Comparison of ENCODE assay signal across 29 mouse cellular contexts in genomic region chr2:167624368-167625075, GRCm38 (mm10). TPM values are rescaled to one million over a fixed set of nuclear protein-coding genes. Genes with fewer than 3 reads are reported as not detected.
DNase-seq lines count a peak whose midpoint lies in the region; ATAC-seq and TF ChIP-seq lines count a peak whose summit lies in the region.
"Had no signal": no experiment of that assay in that cellular context is flagged by ENCODE, and none has a peak within 500 bp of the region (broad histone marks: within the 10 kb centered on the region; RNA-seq: fewer than 3 reads in every experiment).

No protein-coding gene starts in this region.

- H3K9me3 ChIP-seq in midbrain, embryonic 16.5 days (replicated peaks; ENCODE audit: control insufficient read depth, low read length, poor library complexity, severe bottlenecking) = no peaks in the 10 kb centered on the region
- H3K9me3 ChIP-seq in midbrain, embryonic 10.5 days (replicated peaks) = no peaks in the 10 kb centered on the region
- no peaks in the 10 kb centered on the region for H3K9me3 ChIP-seq in MEL (replicated peaks; ENCODE audit: insufficient read depth, low read length)
- H3K9me3 ChIP-seq: embryonic facial prominence, embryonic 12.5 days; hindbrain, embryonic 15.5 days; intestine, embryonic 15.5 days; midbrain, embryonic 15.5 days; stomach, embryonic 15.5 days had no signal

- 0 out of 2 replicates have a peak, but pooled peaks have one; percentile 34 for ATAC-seq in midbrain, embryonic 16.5 days
- no peak for ATAC-seq in granulocyte monocyte progenitor cell, adult 5-6 weeks (replicated peaks; ENCODE audit: poor library complexity, severe bottlenecking)
- ATAC-seq: CD4-positive, CD25-positive, alpha-beta regulatory T cell, adult 4 months; intestine, embryonic 15.5 days; midbrain, embryonic 15.5 days had no signal

- no peak for TF ChIP-seq RAD21 in MEL (IDR thresholded peaks at IDR 0.05; ENCODE audit: low read depth, low read length)

- no peak overlapping the region for H3K9ac ChIP-seq in midbrain, embryonic 16.5 days (ENCODE audit: low read depth, low read length)
- no peak overlapping the region for H3K9ac ChIP-seq in MEL (ENCODE audit: control insufficient read depth, low read depth, low read length, poor library complexity, severe bottlenecking)
- H3K9ac ChIP-seq: embryonic facial prominence, embryonic 12.5 days; hindbrain, embryonic 15.5 days; intestine, embryonic 15.5 days; midbrain, embryonic 15.5 days; stomach, embryonic 15.5 days had no signal

- WGBS in midbrain, embryonic 16.5 days = 82% methylated on average over 6 of the region's 6 CpGs
- WGBS in midbrain, embryonic 10.5 days = 92% methylated on average over 5 of the region's 6 CpGs

- intact Hi-C loops in gastrocnemius, adult 2 months (cut with DNase I) = no loop called here

- DNase-seq in gastrocnemius, adult 2 months = no peak
- DNase-seq in gastrocnemius, adult 8-10 months (ENCODE audit: low spot score in 2 of 2) = no peak
- no peak for DNase-seq in layer of hippocampus, adult 2 months (ENCODE audit: low spot score in 2 of 2)
- no peak for DNase-seq in layer of hippocampus, adult 11-12 months (ENCODE audit: low spot score)
- DNase-seq in midbrain, embryonic 10.5 days (ENCODE audit: low spot score) = no peak
- no peak for DNase-seq in MEL (ENCODE audit: low read depth, low spot score)
- DNase-seq: adrenal gland, adult 8-10 months; cerebellum, adult 11 months; cerebellum, adult 9-11 months; embryo, embryonic 11 days; heart, postnatal 4 days; kidney, adult 2 months; kidney, postnatal 36 days; layer of hippocampus, postnatal 36 days; left cerebral cortex, postnatal 4 days; lung, adult 18-20 months; lung, postnatal 14 days; right cerebral cortex, adult 18-20 months had no signal

- TF ChIP-seq POLR2A in MEL (IDR thresholded peaks at IDR 0.05; ENCODE audit: control insufficient read depth in 1 of 2, insufficient read depth in 1 of 2, low read depth in 1 of 2, low read length in 2 of 2, poor library complexity in 1 of 2) = no peak

- peaks cover 13% of the 10 kb centered on the region for H3K4me1 ChIP-seq in midbrain, embryonic 16.5 days (ENCODE audit: control insufficient read depth, insufficient read depth, low read length)
- H3K4me1 ChIP-seq in midbrain, embryonic 10.5 days = peaks cover 50% of the 10 kb centered on the region
- H3K4me1 ChIP-seq in MEL (ENCODE audit: control insufficient read depth in 1 of 2, insufficient read depth in 2 of 2, low read length in 2 of 2) = peaks cover 11 to 26% of the 10 kb centered on the region in 2 experiments

- no peak overlapping the region for H3K4me2 ChIP-seq in midbrain, embryonic 16.5 days (ENCODE audit: low read length)
- H3K4me2 ChIP-seq: embryonic facial prominence, embryonic 12.5 days; hindbrain, embryonic 15.5 days; intestine, embryonic 15.5 days; midbrain, embryonic 15.5 days; stomach, embryonic 15.5 days had no signal

- H3K27me3 ChIP-seq in midbrain, embryonic 16.5 days (ENCODE audit: control insufficient read depth, insufficient read depth, low read depth, low read length) = no peaks in the 10 kb centered on the region
- no peaks in the 10 kb centered on the region for H3K27me3 ChIP-seq in midbrain, embryonic 10.5 days (ENCODE audit: low read depth, poor library complexity, severe bottlenecking)
- H3K27me3 ChIP-seq in MEL (ENCODE audit: control insufficient read depth in 1 of 2, insufficient read depth in 2 of 2, low read length in 2 of 2) = no peaks in the 10 kb centered on the region
- H3K27me3 ChIP-seq: embryonic facial prominence, embryonic 12.5 days; hindbrain, embryonic 15.5 days; intestine, embryonic 15.5 days; midbrain, embryonic 15.5 days; stomach, embryonic 15.5 days had no signal

- peak overlapping the region; percentile 86 for H3K27ac ChIP-seq in gastrocnemius, adult 2 months
- H3K27ac ChIP-seq in layer of hippocampus, adult 2 months = peak overlapping the region; percentile 59; the same call in 1 of the 2 replicates
- no peak overlapping the region for H3K27ac ChIP-seq in midbrain, embryonic 16.5 days (ENCODE audit: low read length)
- no peak overlapping the region for H3K27ac ChIP-seq in midbrain, embryonic 10.5 days (replicated peaks)
- no peak overlapping the region for H3K27ac ChIP-seq in MEL (ENCODE audit: control insufficient read depth, low read depth, low read length)
- H3K27ac ChIP-seq: embryonic facial prominence, embryonic 12.5 days; hindbrain, embryonic 15.5 days; intestine, embryonic 15.5 days; midbrain, embryonic 15.5 days; stomach, embryonic 15.5 days had no signal

- TF ChIP-seq CTCF in gastrocnemius, adult 2 months (IDR thresholded peaks at IDR 0.05) = no peak
- TF ChIP-seq CTCF in layer of hippocampus, adult 2 months (conservative IDR thresholded peaks at IDR 0.05) = no peak
- no peak for TF ChIP-seq CTCF in MEL (IDR thresholded peaks at IDR 0.05 in 2 of 3, conservative IDR thresholded peaks at IDR 0.05 in 1 of 3; ENCODE audit: control insufficient read depth in 1 of 3, insufficient read depth in 1 of 3, low read depth in 2 of 3, low read length in 3 of 3, poor library complexity in 1 of 3, severe bottlenecking in 1 of 3)

- no peak overlapping the region for H3K4me3 ChIP-seq in gastrocnemius, adult 2 months
- H3K4me3 ChIP-seq in layer of hippocampus, adult 2 months = no peak overlapping the region
- H3K4me3 ChIP-seq in midbrain, embryonic 16.5 days (ENCODE audit: low read depth, low read length) = no peak overlapping the region
- H3K4me3 ChIP-seq in midbrain, embryonic 10.5 days = no peak overlapping the region
- no peak overlapping the region for H3K4me3 ChIP-seq in MEL (ENCODE audit: control insufficient read depth in 1 of 2, insufficient read depth in 1 of 2, low read depth in 2 of 2, low read length in 2 of 2)
- H3K4me3 ChIP-seq: embryonic facial prominence, embryonic 12.5 days; hindbrain, embryonic 15.5 days; intestine, embryonic 15.5 days; midbrain, embryonic 15.5 days; stomach, embryonic 15.5 days had no signal

- no peaks in the 10 kb centered on the region for H3K36me3 ChIP-seq in midbrain, embryonic 16.5 days (ENCODE audit: control insufficient read depth, insufficient read depth, low read length)
- peaks cover 56% of the 10 kb centered on the region for H3K36me3 ChIP-seq in midbrain, embryonic 10.5 days
- peaks cover 10 to 24% of the 10 kb centered on the region in 2 experiments for H3K36me3 ChIP-seq in MEL (ENCODE audit: control insufficient read depth in 1 of 2, insufficient read depth in 2 of 2, low read length in 2 of 2)
- H3K36me3 ChIP-seq: hindbrain, embryonic 15.5 days; midbrain, embryonic 15.5 days had no signal

- no peak for TF ChIP-seq EP300 in MEL (IDR thresholded peaks at IDR 0.05; ENCODE audit: low read depth in 1 of 2, low read length in 2 of 2)

- peaks cover 80% of the 10 kb centered on the region for H3K79me2 ChIP-seq in MEL (ENCODE audit: control insufficient read depth, insufficient read depth, low read length, poor library complexity)

TF ChIP-seq in MEL, 35 proteins besides CTCF, POLR2A, EP300 and RAD21:
- TF ChIP-seq ZNF384 (IDR thresholded peaks at IDR 0.05; ENCODE audit: low read depth, low read length) = peak; percentile 60
- no peak for TF ChIP-seq MEF2A (IDR thresholded peaks at IDR 0.05; ENCODE audit: extremely low read depth, insufficient replicate concordance, low read depth, low read length, poor library complexity, severe bottlenecking)
- TF ChIP-seq POLR2AphosphoS2 (IDR thresholded peaks at IDR 0.05; ENCODE audit: low read length) = no peak

RNA-seq across cellular contexts. Expression of gene Ube2v1, which starts 7.4 kb away (rescaled TPM):
- 100 to 1,000 TPM; 170 to 181 TPM for total RNA-seq in gastrocnemius, adult 2 months (2021)
- total RNA-seq in gastrocnemius, adult 8-10 months (2022) = 100 to 1,000 TPM; 163 to 176 (median 172) TPM
- total RNA-seq in layer of hippocampus, adult 2 months (2021) = 100 to 1,000 TPM; 216 to 232 TPM
- 321 and 344 TPM in 2 replicates for polyA plus RNA-seq in midbrain, embryonic 16.5 days (2015; fragmentation: Nextera tagmentation; extraction: Ambion mirVana)
- 410 and 413 TPM in 2 replicates for polyA plus RNA-seq in midbrain, embryonic 10.5 days (2016; fragmentation: Nextera tagmentation; extraction: Ambion mirVana)
- 156 and 164 TPM in 2 replicates for total RNA-seq in MEL (2012; rRNA removed)
- polyA plus RNA-seq in MEL (2012; ENCODE audit: insufficient read depth in 1 of 2, insufficient read length in 2 of 2, low read depth in 1 of 2, low replicate concordance in 2 of 2, missing spikeins in 1 of 2) = 100 to 1,000 TPM in 1 of 2 experiments, not detected in 1; 343 TPM
- total RNA-seq in granulocyte monocyte progenitor cell, adult 5-6 weeks (2014; fragmentation: Nextera tagmentation) = 112 and 155 TPM in 2 replicates
- total RNA-seq in granulocyte monocyte progenitor cell, adult 5-6 weeks (2017) = 49.7 and 50.5 TPM in 2 replicates

RNA-seq across cellular contexts. Expression of gene Gm20431, which starts 36.8 kb away (rescaled TPM):
- 10 to 100 TPM in 1 of 2 experiments, 1 to 10 TPM in 1; 3.7 to 11.5 TPM for total RNA-seq in gastrocnemius, adult 2 months (2021)
- total RNA-seq in gastrocnemius, adult 8-10 months (2022) = 10 to 100 TPM in 2 of 4 experiments, 1 to 10 TPM in 2; 5.9 to 14.3 (median 9.0) TPM
- total RNA-seq in layer of hippocampus, adult 2 months (2021) = 10 to 100 TPM; 36.5 to 44.2 TPM
- polyA plus RNA-seq in midbrain, embryonic 16.5 days (2015; fragmentation: Nextera tagmentation; extraction: Ambion mirVana) = 7.7 and 9.2 TPM in 2 replicates
- polyA plus RNA-seq in midbrain, embryonic 10.5 days (2016; fragmentation: Nextera tagmentation; extraction: Ambion mirVana) = 2.4 and 3.6 TPM in 2 replicates
- 5.2 and 8.1 TPM in 2 replicates for total RNA-seq in MEL (2012; rRNA removed)
- polyA plus RNA-seq in MEL (2012; ENCODE audit: insufficient read depth in 1 of 2, insufficient read length in 2 of 2, low read depth in 1 of 2, low replicate concordance in 2 of 2, missing spikeins in 1 of 2) = 1 to 10 TPM in 1 of 2 experiments, not detected in 1; 5.9 TPM
- 4.6 and 11.6 TPM in 2 replicates for total RNA-seq in granulocyte monocyte progenitor cell, adult 5-6 weeks (2014; fragmentation: Nextera tagmentation)
- total RNA-seq in granulocyte monocyte progenitor cell, adult 5-6 weeks (2017) = not detected in 2 replicates
- total RNA-seq: neutrophil, adult 5-6 weeks had no signal
- polyA plus RNA-seq: CD4-positive, CD25-positive, alpha-beta regulatory T cell, adult 4 months; frontal cortex, adult 2 months; neural tube, embryonic 11.5 days had no signal

Comparison
In these comparisons a context has a peak if more than half of its experiments do, and no peak if none do; other contexts are left out.
1. H3K27ac ChIP-seq: peak in gastrocnemius, adult 2 months (single experiment) and layer of hippocampus, adult 2 months (single experiment); none in midbrain, embryonic 16.5 days (single experiment), midbrain, embryonic 10.5 days (single experiment) and MEL (single experiment).